Mouse (Mus musculus): Measurements from ENCODE around the gene Alg12.

Alg12 gene

DNA sequence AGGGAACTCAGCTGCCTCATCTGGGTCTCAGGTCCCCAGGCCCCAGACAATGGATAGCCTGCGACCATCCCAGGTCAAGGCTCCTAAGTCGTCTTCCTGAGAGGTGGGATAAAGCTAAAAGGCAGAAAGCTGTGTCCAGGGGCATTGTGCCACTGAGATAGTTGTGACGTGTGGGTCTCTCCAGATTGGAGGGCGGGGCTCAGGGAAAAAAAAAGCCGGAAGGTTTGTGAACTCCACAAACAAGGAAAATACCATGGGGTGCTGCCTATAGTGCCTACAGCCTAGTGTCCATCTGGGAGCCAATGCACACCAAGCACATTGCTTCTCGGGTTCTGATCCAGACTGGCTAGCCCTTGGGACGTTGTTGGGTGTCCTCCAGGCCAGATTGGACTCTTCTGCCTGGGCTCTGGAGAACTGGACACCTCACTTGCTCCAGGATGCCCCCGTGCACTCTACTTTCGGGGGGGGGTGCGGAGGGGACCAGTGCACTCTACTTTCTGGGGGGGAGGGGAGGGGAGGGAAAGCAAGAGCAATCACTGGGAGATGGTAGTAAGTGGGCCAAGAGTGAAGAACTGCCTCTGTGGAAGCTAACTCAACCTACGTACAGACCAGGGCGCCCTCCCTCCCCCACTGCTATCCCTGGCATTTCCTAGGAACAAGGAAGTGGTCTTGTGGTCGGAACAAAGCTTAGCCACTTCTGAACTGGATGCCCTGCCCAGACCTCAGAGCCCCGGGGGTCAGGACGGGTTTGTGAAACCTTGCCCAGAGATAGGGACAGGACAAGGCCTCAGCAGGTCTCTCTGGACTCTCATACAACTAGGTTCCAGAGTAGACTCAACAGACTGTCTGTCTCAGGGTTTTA lies 36.1 kb upstream of the Alg12 start:
- DNase-seq (ENCODE audit: low read depth, low spot score), result no peak

GRCm38 (mm10) chr15:88854119-88854968 lies 35.2 kb upstream of the Alg12 start:
- peak; percentile 38 for DNase-seq (ENCODE audit: low read depth, low spot score)

- no peak for DNase-seq (ENCODE audit: low read depth, low spot score)
These were observed 34.0 kb upstream of the Alg12 start for GRCm38 (mm10) chr15:88853106-88853505.

- no peak for DNase-seq (ENCODE audit: low read depth, low spot score)
These were observed 32.5 kb upstream of the Alg12 start for GRCm38 (mm10) chr15:88851507-88852149.

DNA sequence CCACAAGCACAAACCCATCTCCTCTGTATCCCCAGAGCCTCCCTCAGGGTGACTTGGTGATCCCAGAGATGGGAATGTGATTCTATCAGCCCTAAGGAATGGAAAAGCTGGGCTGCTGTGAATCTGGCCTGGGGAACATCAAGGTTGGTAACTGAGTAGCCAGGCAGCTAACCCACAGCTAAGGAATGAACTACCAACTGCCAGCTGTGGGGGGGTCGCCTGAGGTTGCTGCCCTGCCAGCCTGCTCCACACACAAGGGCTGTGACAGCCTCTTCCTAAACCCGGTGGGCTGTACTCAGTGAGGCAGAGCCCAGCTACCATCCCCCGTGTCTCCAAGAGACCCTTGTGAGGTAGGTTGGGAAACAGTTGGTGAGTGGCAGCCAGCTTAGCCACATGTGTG lies 32.0 kb upstream of the Alg12 start:
- no peak for DNase-seq (ENCODE audit: low read depth, low spot score)

DNA sequence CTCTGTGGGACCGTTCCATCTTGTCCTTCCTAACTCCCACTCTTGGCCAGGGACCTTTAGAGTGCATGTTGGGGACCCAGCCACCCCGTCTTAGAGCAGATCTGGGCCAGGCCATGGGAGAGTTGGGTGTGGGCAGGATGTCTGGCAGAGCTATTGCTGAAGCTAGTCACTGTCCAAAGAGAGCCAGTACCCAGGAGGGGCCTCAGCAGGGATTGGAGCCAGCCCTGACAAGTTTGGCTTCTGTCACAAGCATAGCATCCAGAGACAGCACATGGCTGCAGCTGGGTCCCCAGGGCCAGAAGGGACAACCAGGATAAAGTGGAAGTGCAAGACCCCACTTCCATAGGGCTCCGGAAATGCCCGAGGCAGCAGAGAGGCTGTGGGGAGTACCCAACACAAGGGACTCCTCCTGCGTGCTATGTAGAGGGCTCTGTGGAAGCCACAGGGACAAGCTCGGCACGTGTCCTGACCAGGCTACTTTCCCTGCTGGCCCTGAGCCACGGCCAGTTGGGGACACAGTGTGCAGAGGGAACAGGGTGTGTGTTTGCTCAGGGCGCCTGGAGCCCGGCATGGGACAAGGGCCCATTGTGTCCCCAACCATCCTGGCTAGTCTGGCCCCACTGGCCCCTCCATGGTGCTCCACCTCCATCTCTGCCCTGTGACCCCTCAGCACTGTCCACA lies 31.2 kb upstream of the Alg12 start:
- DNase-seq (ENCODE audit: low read depth, low spot score), result no peak

DNA sequence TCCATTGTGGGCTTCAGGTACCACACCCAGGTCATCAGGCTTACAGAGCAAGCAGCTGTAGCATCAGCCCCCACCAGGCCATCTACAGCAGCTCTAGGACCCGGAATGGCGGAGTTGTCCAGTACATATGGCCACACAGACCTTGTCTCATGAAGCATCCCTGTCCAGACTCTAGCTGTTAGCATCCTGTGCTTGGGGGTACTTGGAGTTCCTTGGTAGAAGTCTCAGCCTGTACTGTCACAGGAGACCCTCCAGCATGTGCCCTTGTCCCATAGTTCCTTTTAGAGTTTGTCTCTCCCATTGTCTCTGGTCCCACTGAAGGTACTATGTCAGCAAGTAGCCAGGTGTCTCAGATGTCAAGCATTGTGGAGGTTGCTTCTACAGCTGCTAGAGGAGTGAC lies 30.5 kb upstream of the Alg12 start:
- DNase-seq (ENCODE audit: low read depth, low spot score), result no peak

DNA sequence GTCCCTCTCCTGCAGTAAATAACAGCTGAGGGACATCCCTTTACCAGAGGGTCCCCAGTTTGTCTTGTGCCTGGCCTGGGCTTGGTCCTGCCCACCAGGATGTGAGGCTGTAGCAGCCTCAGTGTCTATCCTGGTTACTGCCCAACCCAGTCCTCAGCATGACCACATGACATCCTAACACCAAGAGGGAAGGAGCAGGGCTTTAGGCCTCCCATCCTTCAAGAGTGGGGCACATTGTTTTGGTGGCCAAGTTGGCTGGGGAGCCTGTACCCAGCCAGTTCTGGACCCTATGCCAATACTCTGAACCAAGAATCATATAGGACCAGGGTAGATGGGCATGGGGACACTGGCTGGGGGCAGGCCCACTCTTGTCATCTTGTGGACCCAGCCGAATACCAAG lies 29.5 kb upstream of the Alg12 start:
- DNase-seq (ENCODE audit: low read depth, low spot score), result no peak

DNA sequence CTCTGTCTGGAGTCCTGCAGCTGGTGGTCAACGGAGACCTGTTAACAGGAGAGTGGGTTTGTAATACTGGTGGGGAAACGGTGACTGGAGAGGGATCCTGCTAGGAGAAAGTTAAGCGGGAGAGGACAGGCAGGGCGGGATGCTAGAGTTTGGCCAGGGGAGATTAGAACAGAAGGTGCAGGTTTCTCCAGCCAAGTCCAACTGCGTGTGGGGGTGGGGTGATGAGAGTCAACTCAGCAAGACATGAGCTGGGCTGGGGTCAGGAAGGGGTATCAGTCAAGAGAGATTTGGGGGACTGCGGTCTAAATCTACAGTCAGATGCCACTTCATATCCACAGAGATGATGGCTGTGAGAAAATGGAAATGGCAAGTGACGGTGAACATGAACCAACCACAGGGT lies 25.8 kb upstream of the Alg12 start:
- DNase-seq (ENCODE audit: low read depth, low spot score), result no peak

- DNase-seq (ENCODE audit: low read depth, low spot score), result no peak
These were observed 24.5 kb upstream of the Alg12 start for GRCm38 (mm10) chr15:88843486-88844097.

GRCm38 (mm10) chr15:88842300-88842673 lies 23.2 kb upstream of the Alg12 start:
- DNase-seq (ENCODE audit: low read depth, low spot score), result no peak

- no peak for DNase-seq (ENCODE audit: low read depth, low spot score)
These were observed 22.6 kb upstream of the Alg12 start for GRCm38 (mm10) chr15:88841580-88842299.

GRCm38 (mm10) chr15:88841160-88841559 lies 22.0 kb upstream of the Alg12 start:
- no peak for DNase-seq (ENCODE audit: low read depth, low spot score)

- no peak for DNase-seq (ENCODE audit: low read depth, low spot score)
These were observed 21.0 kb upstream of the Alg12 start for GRCm38 (mm10) chr15:88840126-88840525.

DNA sequence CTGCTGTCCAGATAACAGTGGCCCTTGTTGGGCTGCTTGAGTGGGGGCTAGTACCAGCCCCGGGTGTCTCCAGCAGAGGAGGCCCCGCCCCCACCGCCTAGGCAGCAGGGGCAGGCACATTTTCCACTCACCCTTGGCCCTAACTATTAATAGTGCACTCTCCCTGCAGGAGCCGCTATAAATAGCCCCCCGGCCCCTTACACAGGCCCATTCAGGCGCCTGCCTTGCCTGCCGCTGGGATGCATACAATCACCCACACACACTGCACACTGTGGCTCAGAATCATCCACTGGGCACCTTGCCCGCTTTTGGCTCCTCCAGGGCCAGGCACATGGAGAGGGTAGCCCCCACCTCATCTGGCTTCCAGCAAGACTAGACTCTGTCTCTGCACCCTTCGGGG lies 20.2 kb upstream of the Alg12 start:
- no peak for DNase-seq (ENCODE audit: low read depth, low spot score)

- peak; percentile 82 for DNase-seq (ENCODE audit: low read depth, low spot score)
These were observed 18.9 kb upstream of the Alg12 start for GRCm38 (mm10) chr15:88837977-88838376.

DNA sequence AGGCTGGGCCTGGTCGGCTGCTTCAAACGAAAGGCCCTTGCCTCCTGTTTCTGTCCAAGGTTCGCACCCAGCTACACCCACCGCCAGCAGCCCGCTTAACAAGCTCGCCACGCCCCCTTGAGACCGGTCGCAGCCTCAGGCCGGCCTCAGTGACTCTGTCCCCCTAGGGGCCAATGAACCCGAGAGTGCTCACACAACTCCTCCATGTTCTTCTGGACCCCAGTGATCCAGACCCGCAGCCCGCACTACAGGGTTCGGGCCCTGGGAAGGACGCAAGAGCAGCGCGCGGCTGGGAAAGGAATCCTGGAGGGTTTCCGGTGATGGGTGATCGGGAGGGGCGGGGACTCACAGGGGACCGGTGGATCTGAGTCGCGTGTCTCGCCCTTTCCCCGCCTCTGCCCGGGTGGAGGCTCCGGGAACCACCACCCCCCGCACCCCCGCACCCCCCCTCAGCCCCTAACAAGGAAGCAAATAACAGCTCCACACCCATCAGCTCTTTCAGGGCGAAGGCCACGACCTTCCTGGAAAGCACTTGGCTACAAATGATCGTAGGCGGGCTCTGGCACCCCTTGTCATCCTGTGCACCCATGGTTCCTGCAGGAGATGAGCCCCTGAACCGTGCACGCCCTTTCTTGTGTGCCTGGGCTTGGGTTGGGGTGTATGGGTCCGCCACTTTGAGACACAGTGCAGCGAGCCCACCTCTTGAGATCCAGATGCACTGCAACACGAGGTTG lies 18.2 kb upstream of the Alg12 start:
- peak; percentile 97 for DNase-seq (ENCODE audit: low read depth, low spot score)

DNA sequence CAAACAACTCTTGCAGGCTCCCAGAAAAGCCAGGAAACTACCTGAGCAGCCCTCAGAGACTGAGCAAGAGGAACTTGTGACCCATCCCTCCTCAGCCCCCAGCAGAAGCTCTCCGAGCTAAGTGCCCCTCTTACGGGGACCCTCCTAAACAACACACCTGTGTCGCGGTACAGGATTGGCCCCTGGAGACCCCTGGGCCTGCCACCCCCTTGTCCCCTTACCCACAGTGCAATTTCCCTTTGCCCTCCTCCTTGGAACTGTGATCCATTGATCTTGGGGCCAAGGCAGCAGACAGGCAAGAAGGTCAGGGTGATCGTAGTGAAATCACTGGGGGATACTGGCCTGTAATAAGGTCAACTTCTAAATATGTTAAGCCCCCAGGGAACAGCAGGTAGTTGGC lies 17.5 kb upstream of the Alg12 start:
- no peak for DNase-seq (ENCODE audit: low read depth, low spot score)

- DNase-seq (ENCODE audit: low read depth, low spot score), result peak; percentile 58
These were observed 16.9 kb upstream of the Alg12 start for GRCm38 (mm10) chr15:88836031-88836430.

DNA sequence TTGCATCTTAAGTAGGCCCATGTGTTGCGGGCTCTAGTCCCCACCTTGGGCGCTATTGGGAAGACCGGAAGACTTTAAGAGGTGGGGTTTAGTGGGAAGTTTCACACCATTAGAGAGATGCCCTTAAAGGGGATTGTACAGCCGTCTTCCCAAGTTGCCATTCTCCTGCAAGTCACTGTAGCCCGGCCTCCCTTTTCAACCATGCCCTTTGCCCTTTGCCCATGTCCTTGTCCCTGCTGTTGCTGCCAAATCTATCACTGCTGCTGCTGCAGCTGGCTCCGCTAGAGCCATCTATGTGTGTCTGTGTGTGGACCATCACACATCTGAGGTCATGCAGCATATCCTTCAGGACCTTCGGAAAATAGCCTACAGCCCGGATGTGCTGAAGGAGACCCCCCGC lies 13.4 kb upstream of the Alg12 start:
- DNase-seq (ENCODE audit: low read depth, low spot score), result no peak

All from ZHBTc4 (cell line).